Mouse (Mus musculus): ENCODE measurements around the gene Gpc6. TPM values are rescaled to one million over a fixed set of nuclear protein-coding genes. Genes with fewer than 3 reads are reported as not detected.

The Gpc6 gene
- polyA plus RNA-seq, 1 experiment: not detected

GRCm38 (mm10) chr14:117146665-117147064 lies 221.6 kb downstream of the Gpc6 start:
- Histone ChIP-seq H3K4me1 (ENCODE audit: control insufficient read depth, insufficient read depth, low read length) (no peaks in the 10 kb centered on the region), H3K4me3 (ENCODE audit: insufficient read depth, low read depth, low read length) (no peak overlapping the region), H3K27ac (ENCODE audit: insufficient read depth, low read depth, low read length) (no peak overlapping the region)
- WGBS: 76% methylated on average over 4 of the region's 4 CpGs
- TF ChIP-seq CTCF (IDR thresholded peaks at IDR 0.05; ENCODE audit: insufficient read depth, low read depth, low read length): no peak
- no peak for TF ChIP-seq POLR2A (IDR thresholded peaks at IDR 0.05; ENCODE audit: insufficient read depth, low read depth, low read length)

- Histone ChIP-seq H3K4me3 (ENCODE audit: insufficient read depth, low read depth, low read length) (no peak overlapping the region), H3K4me1 (ENCODE audit: control insufficient read depth, insufficient read depth, low read length) (no peaks in the 10 kb centered on the region), H3K27ac (ENCODE audit: insufficient read depth, low read depth, low read length) (no peak overlapping the region)
- WGBS: 95% methylated on average over 7 of the region's 7 CpGs
- TF ChIP-seq CTCF (IDR thresholded peaks at IDR 0.05; ENCODE audit: insufficient read depth, low read depth, low read length): no peak
- TF ChIP-seq POLR2A (IDR thresholded peaks at IDR 0.05; ENCODE audit: insufficient read depth, low read depth, low read length): no peak
Observed at GRCm38 (mm10) chr14:117151621-117152020, 226.5 kb downstream of the Gpc6 start.

GRCm38 (mm10) chr14:117155884-117156465 lies 230.9 kb downstream of the Gpc6 start:
- TF ChIP-seq POLR2A (IDR thresholded peaks at IDR 0.05; ENCODE audit: insufficient read depth, low read depth, low read length): no peak
- TF ChIP-seq CTCF (IDR thresholded peaks at IDR 0.05; ENCODE audit: insufficient read depth, low read depth, low read length): no peak
- no peak overlapping the region for H3K27ac ChIP-seq (ENCODE audit: insufficient read depth, low read depth, low read length)
- 91% methylated on average over 14 of the region's 14 CpGs for WGBS

GRCm38 (mm10) chr14:117157426-117157825 lies 232.3 kb downstream of the Gpc6 start:
- 94% methylated on average over 3 of the region's 3 CpGs for WGBS
- H3K27ac ChIP-seq (ENCODE audit: insufficient read depth, low read depth, low read length): no peak overlapping the region
- no peak overlapping the region for H3K4me3 ChIP-seq (ENCODE audit: insufficient read depth, low read depth, low read length)
- no peaks in the 10 kb centered on the region for H3K4me1 ChIP-seq (ENCODE audit: control insufficient read depth, insufficient read depth, low read length)
- TF ChIP-seq POLR2A (IDR thresholded peaks at IDR 0.05; ENCODE audit: insufficient read depth, low read depth, low read length) (no peak), CTCF (IDR thresholded peaks at IDR 0.05; ENCODE audit: insufficient read depth, low read depth, low read length) (no peak)

More at GRCm38 (mm10) chr14:117155884-117156465, 230.9 kb downstream of the Gpc6 start:
- Histone ChIP-seq H3K4me3 (ENCODE audit: insufficient read depth, low read depth, low read length) (no peak overlapping the region), H3K4me1 (ENCODE audit: control insufficient read depth, insufficient read depth, low read length) (no peaks in the 10 kb centered on the region)

GRCm38 (mm10) chr14:117166350-117166749 lies 241.2 kb downstream of the Gpc6 start:
- H3K4me1 ChIP-seq (ENCODE audit: control insufficient read depth, insufficient read depth, low read length): no peaks in the 10 kb centered on the region
- no peak for TF ChIP-seq POLR2A (IDR thresholded peaks at IDR 0.05; ENCODE audit: insufficient read depth, low read depth, low read length)
- no peak overlapping the region for H3K27ac ChIP-seq (ENCODE audit: insufficient read depth, low read depth, low read length)
- 94% methylated on average over 5 of the region's 5 CpGs for WGBS
- no peak overlapping the region for H3K4me3 ChIP-seq (ENCODE audit: insufficient read depth, low read depth, low read length)

- no peak overlapping the region for H3K4me3 ChIP-seq (ENCODE audit: insufficient read depth, low read depth, low read length)
- TF ChIP-seq POLR2A (IDR thresholded peaks at IDR 0.05; ENCODE audit: insufficient read depth, low read depth, low read length): no peak
- TF ChIP-seq CTCF (IDR thresholded peaks at IDR 0.05; ENCODE audit: insufficient read depth, low read depth, low read length): no peak
- no peak overlapping the region for H3K27ac ChIP-seq (ENCODE audit: insufficient read depth, low read depth, low read length)
- 93% methylated on average over 2 of the region's 2 CpGs for WGBS
- H3K4me1 ChIP-seq (ENCODE audit: control insufficient read depth, insufficient read depth, low read length): no peaks in the 10 kb centered on the region
Observed at GRCm38 (mm10) chr14:117193364-117193763, 268.2 kb downstream of the Gpc6 start.

GRCm38 (mm10) chr14:117202012-117202411 lies 276.9 kb downstream of the Gpc6 start:
- WGBS: 56% methylated on average over 2 of the region's 2 CpGs
- H3K27ac ChIP-seq (ENCODE audit: insufficient read depth, low read depth, low read length): no peak overlapping the region
- no peak overlapping the region for H3K4me3 ChIP-seq (ENCODE audit: insufficient read depth, low read depth, low read length)
- TF ChIP-seq POLR2A (IDR thresholded peaks at IDR 0.05; ENCODE audit: insufficient read depth, low read depth, low read length) (no peak), CTCF (IDR thresholded peaks at IDR 0.05; ENCODE audit: insufficient read depth, low read depth, low read length) (no peak)
- H3K4me1 ChIP-seq (ENCODE audit: control insufficient read depth, insufficient read depth, low read length): no peaks in the 10 kb centered on the region

GRCm38 (mm10) chr14:117203960-117204359 lies 278.8 kb downstream of the Gpc6 start:
- 84% methylated on average over 3 of the region's 3 CpGs for WGBS

GRCm38 (mm10) chr14:117214373-117214772 lies 289.3 kb downstream of the Gpc6 start:
- TF ChIP-seq POLR2A (IDR thresholded peaks at IDR 0.05; ENCODE audit: insufficient read depth, low read depth, low read length): no peak
- no peak for TF ChIP-seq CTCF (IDR thresholded peaks at IDR 0.05; ENCODE audit: insufficient read depth, low read depth, low read length)
- no peaks in the 10 kb centered on the region for H3K4me1 ChIP-seq (ENCODE audit: control insufficient read depth, insufficient read depth, low read length)
- H3K4me3 ChIP-seq (ENCODE audit: insufficient read depth, low read depth, low read length): no peak overlapping the region
- no peak overlapping the region for H3K27ac ChIP-seq (ENCODE audit: insufficient read depth, low read depth, low read length)

More at GRCm38 (mm10) chr14:117203960-117204359, 278.8 kb downstream of the Gpc6 start:
- no peak overlapping the region for H3K4me3 ChIP-seq (ENCODE audit: insufficient read depth, low read depth, low read length)
- TF ChIP-seq CTCF (IDR thresholded peaks at IDR 0.05; ENCODE audit: insufficient read depth, low read depth, low read length) (no peak), POLR2A (IDR thresholded peaks at IDR 0.05; ENCODE audit: insufficient read depth, low read depth, low read length) (no peak)
- no peak overlapping the region for H3K27ac ChIP-seq (ENCODE audit: insufficient read depth, low read depth, low read length)
- H3K4me1 ChIP-seq (ENCODE audit: control insufficient read depth, insufficient read depth, low read length): no peaks in the 10 kb centered on the region

- TF ChIP-seq CTCF (IDR thresholded peaks at IDR 0.05; ENCODE audit: insufficient read depth, low read depth, low read length): no peak
- TF ChIP-seq POLR2A (IDR thresholded peaks at IDR 0.05; ENCODE audit: insufficient read depth, low read depth, low read length): no peak
- H3K27ac ChIP-seq (ENCODE audit: insufficient read depth, low read depth, low read length): no peak overlapping the region
- no peaks in the 10 kb centered on the region for H3K4me1 ChIP-seq (ENCODE audit: control insufficient read depth, insufficient read depth, low read length)
- H3K4me3 ChIP-seq (ENCODE audit: insufficient read depth, low read depth, low read length): no peak overlapping the region
Observed at GRCm38 (mm10) chr14:117226920-117227319, 301.8 kb downstream of the Gpc6 start.

Data from olfactory bulb, adult 2 months (tissue).